Mouse (Mus musculus): ENCODE data around the gene Phyh.

The Phyh gene

GRCm38 (mm10) chr2:4918860-4919739 lies at the start of gene Phyh:
TSS of gene Phyh (plus strand) at chr2:4919019.
- peak; percentile 92 for DNase-seq (ENCODE audit: low spot score)

GRCm38 (mm10) chr2:4872740-4873139 lies 46.1 kb upstream of the Phyh start:
- no peak for DNase-seq (ENCODE audit: low spot score)

- DNase-seq (ENCODE audit: low spot score), result no peak
Observed at GRCm38 (mm10) chr2:4873331-4873730, 45.5 kb upstream of the Phyh start.

- DNase-seq (ENCODE audit: low spot score), result no peak
Observed at GRCm38 (mm10) chr2:4875090-4875489, 43.7 kb upstream of the Phyh start.

- DNase-seq (ENCODE audit: low spot score), result no peak
Observed at GRCm38 (mm10) chr2:4876131-4876530, 42.7 kb upstream of the Phyh start.

- peak; percentile 39 for DNase-seq (ENCODE audit: low spot score)
Observed at GRCm38 (mm10) chr2:4880737-4881349, 38.0 kb upstream of the Phyh start.

- peak; percentile 89 for DNase-seq (ENCODE audit: low spot score)
Observed at GRCm38 (mm10) chr2:4881350-4882248, 37.2 kb upstream of the Phyh start, which contains the start of gene Sephs1. TSS of gene Sephs1 (plus strand) at chr2:4881564.

GRCm38 (mm10) chr2:4882249-4882791 lies 36.5 kb upstream of the Phyh start:
- no peak for DNase-seq (ENCODE audit: low spot score)

GRCm38 (mm10) chr2:4883009-4883704 lies 35.7 kb upstream of the Phyh start:
- DNase-seq (ENCODE audit: low spot score), result no peak

- DNase-seq (ENCODE audit: low spot score), result no peak
Observed at GRCm38 (mm10) chr2:4886896-4887295, 31.9 kb upstream of the Phyh start.

GRCm38 (mm10) chr2:4895598-4895997 lies 23.2 kb upstream of the Phyh start:
- no peak for DNase-seq (ENCODE audit: low spot score)

- no peak for DNase-seq (ENCODE audit: low spot score)
Observed at GRCm38 (mm10) chr2:4896970-4897369, 21.8 kb upstream of the Phyh start.

GRCm38 (mm10) chr2:4900624-4901023 lies 18.2 kb upstream of the Phyh start:
- no peak for DNase-seq (ENCODE audit: low spot score)

- DNase-seq (ENCODE audit: low spot score), result no peak
Observed at GRCm38 (mm10) chr2:4902346-4902745, 16.5 kb upstream of the Phyh start.

- no peak for DNase-seq (ENCODE audit: low spot score)
Observed at GRCm38 (mm10) chr2:4907120-4907519, 11.7 kb upstream of the Phyh start.

GRCm38 (mm10) chr2:4907916-4908315 lies 10.9 kb upstream of the Phyh start:
- DNase-seq (ENCODE audit: low spot score), result no peak

- no peak for DNase-seq (ENCODE audit: low spot score)
Observed at GRCm38 (mm10) chr2:4908771-4909315, 10.0 kb upstream of the Phyh start.

GRCm38 (mm10) chr2:4909909-4910308 lies 8.9 kb upstream of the Phyh start:
- DNase-seq (ENCODE audit: low spot score), result no peak

- no peak for DNase-seq (ENCODE audit: low spot score)
Observed at GRCm38 (mm10) chr2:4910521-4910920, 8.3 kb upstream of the Phyh start.

GRCm38 (mm10) chr2:4913949-4914348 lies 4.9 kb upstream of the Phyh start:
- DNase-seq (ENCODE audit: low spot score), result no peak

- DNase-seq (ENCODE audit: low spot score), result no peak
Observed at GRCm38 (mm10) chr2:4916037-4916436, 2.8 kb upstream of the Phyh start.
